Mouse (Mus musculus) hindbrain, postnatal 0 days (tissue): ENCODE data around the gene Prdx1. TPM values are rescaled to one million over a fixed set of nuclear protein-coding genes. Genes with fewer than 3 reads are reported as not detected.
A peak's percentile ranks its signal among the peaks of the same experiment; 100 is the strongest.

Source experiments
- ATAC-seq: fragments of 200-750 bp; cut with Nextera tagmentation; 2 replicates; pipeline ENCODE4 v1.8.0; 2017; ENCODE audit warnings: mild to moderate bottlenecking, moderate TSS enrichment, moderate library complexity
- DNase-seq: peaks from one replicate; pipeline ENCODE4 v3.0.0-alpha.2; 2015; ENCODE audit warnings: low spot score
- H3K27ac ChIP-seq: fragments of 300-500 bp; sonication (generic); 2 replicates; pipeline ENCODE4 v1.5.1; 2014; ENCODE audit warnings: mild to moderate bottlenecking
- H3K27me3 ChIP-seq: fragments of 300-500 bp; sonication (generic); 2 replicates; pipeline ENCODE4 v1.6.1; 2014; ENCODE audit warnings: low read length, mixed read lengths; ENCODE audit not compliant: insufficient read depth
- H3K36me3 ChIP-seq: fragments of 300-500 bp; sonication (generic); 2 replicates; pipeline ENCODE4 v1.6.1; 2014; ENCODE audit warnings: low read length, mixed read lengths; ENCODE audit not compliant: insufficient read depth
- H3K4me1 ChIP-seq: fragments of 300-500 bp; sonication (generic); 2 replicates; pipeline ENCODE4 v1.6.1; 2014; ENCODE audit warnings: antibody characterized with exemption, low read length, mixed read lengths; ENCODE audit not compliant: insufficient read depth
- H3K4me2 ChIP-seq: fragments of 300-500 bp; sonication (generic); 2 replicates; pipeline ENCODE4 v1.6.1; 2014; ENCODE audit warnings: low read depth, mild to moderate bottlenecking, low read length, moderate library complexity, mixed read lengths
- H3K4me3 ChIP-seq: fragments of 300-500 bp; sonication (generic); 2 replicates; pipeline ENCODE4 v1.5.1; 2014; ENCODE audit warnings: low read length
- H3K9ac ChIP-seq: fragments of 300-500 bp; sonication (generic); replicated peaks from 2 replicates; pipeline ENCODE4 v1.6.1; 2014; ENCODE audit warnings: mild to moderate bottlenecking, low read length, moderate library complexity, mixed read lengths
- H3K9me3 ChIP-seq: fragments of 300-500 bp; sonication (generic); 2 replicates; pipeline ENCODE4 v1.6.1; 2016; ENCODE audit warnings: low read length, mixed read lengths
- CTCF ChIP-seq: IDR thresholded peaks from 2 replicates; pipeline ENCODE4 v1.5.1; 2016; ENCODE audit warnings: antibody characterized with exemption, control low read depth, low read depth
- WGBS: fragments of 180-500 bp; shearing (Covaris S2); extraction: QIAGEN DNeasy Blood & Tissue Kit; methylation state at CpG from one replicate; pipeline ENCODE4 v1.1.7; 2014; 5-methylcytosine and 5-hydroxymethylcytosine counted together
- polyA plus RNA-seq: library from polyadenylated mRNA; unstranded; fragments of >200 nt; fragmentation: Nextera tagmentation; extraction: Ambion mirVana; gene quantifications from 2 replicates; pipeline ENCODE4 v1.2.1, GENCODE M21; 2015
- total RNA-seq: library from RNA; depleted of rRNA; stranded (reverse); fragments of >200 nt; gene quantifications from 2 replicates; pipeline ENCODE4 v1.2.3, GENCODE M21; 2014

Prdx1 gene
- total and polyA plus RNA-seq, 2 experiments from 2014 or later: 136 to 589 TPM

DNA sequence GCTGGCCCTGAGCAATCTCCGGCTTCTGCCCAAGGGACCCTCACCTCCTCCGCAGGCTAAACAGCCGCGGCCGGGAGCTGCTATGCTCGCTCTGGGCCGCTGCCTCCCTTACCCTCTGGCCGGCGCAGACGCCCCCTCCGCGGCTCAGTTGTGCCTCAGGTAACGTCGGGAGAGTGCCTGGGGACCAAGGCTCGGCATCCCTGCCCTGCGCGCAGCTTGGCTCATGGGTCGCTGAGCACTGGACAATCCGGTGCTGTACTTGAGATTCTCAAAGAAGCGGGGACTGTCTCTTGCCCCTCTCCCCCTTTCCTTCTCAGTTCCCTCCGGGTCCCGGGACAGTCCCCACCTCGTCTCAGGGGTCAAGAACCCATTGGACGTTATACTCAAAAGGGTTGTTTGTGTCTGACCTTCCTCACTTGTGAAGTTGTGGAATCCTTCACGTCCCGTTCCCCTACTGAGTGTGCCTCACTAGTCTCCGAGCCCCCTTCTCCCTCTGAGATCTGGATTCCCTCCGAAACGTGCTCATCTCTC, 35.8 kb downstream of the Prdx1 start:
- DNase-seq (no peak), ATAC-seq (no peak)
- TF ChIP-seq CTCF: no peak
- H3K27ac ChIP-seq: peak overlapping the region; percentile 61; the same call in 1 of the 2 replicates
- H3K4me2 ChIP-seq: peak overlapping the region; percentile 94
- peak overlapping the region; percentile 66 for H3K4me3 ChIP-seq
- H3K9me3 ChIP-seq: no peaks in the 10 kb centered on the region
- H3K9ac ChIP-seq: peak overlapping the region; percentile 58
- under 1% methylated on average over 29 of the region's 29 CpGs for WGBS
- no peaks in the 10 kb centered on the region for H3K36me3 ChIP-seq
- no peaks in the 10 kb centered on the region for H3K4me1 ChIP-seq
- no peaks in the 10 kb centered on the region for H3K27me3 ChIP-seq

DNA sequence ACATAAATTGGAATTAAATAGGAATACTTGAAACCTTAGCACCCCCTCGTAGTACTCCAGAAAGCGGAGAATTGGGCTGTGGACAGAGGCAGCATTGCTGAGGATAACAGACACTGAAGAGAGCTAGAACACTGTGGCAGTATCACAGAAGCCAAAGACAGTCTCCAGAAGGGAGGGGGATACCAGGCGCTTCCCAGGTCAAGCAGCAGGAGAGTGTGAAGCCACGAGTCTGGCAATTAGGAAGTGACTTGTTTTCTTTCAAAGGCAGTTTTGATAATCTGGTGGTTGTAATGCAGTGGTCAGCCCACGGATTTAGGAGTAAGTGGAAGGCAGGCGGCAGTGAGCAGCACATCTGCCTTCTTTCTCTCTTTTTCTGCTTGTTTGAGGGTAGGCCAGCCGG, 36.9 kb downstream of the Prdx1 start:
- TF ChIP-seq CTCF: no peak
- no peak overlapping the region for H3K27ac ChIP-seq
- no peaks in the 10 kb centered on the region for H3K4me1 ChIP-seq
- H3K27me3 ChIP-seq: no peaks in the 10 kb centered on the region
- WGBS: 47% methylated on average over 7 of the region's 7 CpGs
- H3K4me2 ChIP-seq: 0 out of 2 replicates have a peak overlapping the region, but pooled peaks have one; percentile 6
- H3K36me3 ChIP-seq: no peaks in the 10 kb centered on the region
- H3K9ac ChIP-seq: no peak overlapping the region
- H3K9me3 ChIP-seq: no peaks in the 10 kb centered on the region
- DNase-seq (no peak), ATAC-seq (no peak)
- no peak overlapping the region for H3K4me3 ChIP-seq

GRCm38 (mm10) chr4:116725444-116725843, 40.1 kb downstream of the Prdx1 start:
- H3K9me3 ChIP-seq: no peaks in the 10 kb centered on the region
- H3K36me3 ChIP-seq: no peaks in the 10 kb centered on the region
- no peak overlapping the region for H3K27ac ChIP-seq
- WGBS: 85% methylated on average over 5 of the region's 5 CpGs
- TF ChIP-seq CTCF: no peak
- no peak overlapping the region for H3K4me3 ChIP-seq
- no peak for DNase-seq
- no peak overlapping the region for H3K4me2 ChIP-seq
- H3K27me3 ChIP-seq: no peaks in the 10 kb centered on the region
- no peak overlapping the region for H3K9ac ChIP-seq
- ATAC-seq: no peak
- H3K4me1 ChIP-seq: no peaks in the 10 kb centered on the region

DNA sequence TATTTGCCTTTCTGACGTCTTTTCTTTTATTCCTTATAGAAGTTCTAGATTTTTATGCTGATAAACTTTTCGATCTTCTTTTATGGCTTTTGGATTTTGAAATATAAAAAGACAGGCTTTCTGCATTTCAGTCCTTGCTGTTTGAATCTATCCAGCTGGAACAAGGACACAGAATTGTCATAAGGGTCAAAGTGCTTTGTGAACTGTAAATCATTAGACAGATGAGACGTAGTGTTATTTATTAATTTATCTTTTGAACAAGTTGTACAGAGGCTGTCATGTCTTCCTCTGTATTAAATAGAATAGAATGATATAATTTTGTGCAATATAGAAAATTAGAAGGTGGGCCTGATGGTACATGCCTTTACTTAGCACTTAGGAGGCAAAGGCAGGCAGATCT, 42.1 kb downstream of the Prdx1 start:
- TF ChIP-seq CTCF: no peak
- 85% methylated on average over 3 of the region's 3 CpGs for WGBS
- no peak overlapping the region for H3K4me2 ChIP-seq

GRCm38 (mm10) chr4:116729532-116729931, 44.2 kb downstream of the Prdx1 start:
- ATAC-seq (no peak), DNase-seq (no peak)
- Histone ChIP-seq H3K9me3 (no peaks in the 10 kb centered on the region), H3K4me1 (no peaks in the 10 kb centered on the region), H3K9ac (no peak overlapping the region), H3K27me3 (no peaks in the 10 kb centered on the region), H3K27ac (no peak overlapping the region), H3K4me3 (no peak overlapping the region), H3K36me3 (no peaks in the 10 kb centered on the region), H3K4me2 (no peak overlapping the region)
- no peak for TF ChIP-seq CTCF
- WGBS: 93% methylated on average over 3 of the region's 3 CpGs

More for the DNA sequence above, 42.1 kb downstream of the Prdx1 start:
- H3K4me1 ChIP-seq: no peaks in the 10 kb centered on the region
- H3K36me3 ChIP-seq: no peaks in the 10 kb centered on the region
- H3K9ac ChIP-seq: no peak overlapping the region
- no peaks in the 10 kb centered on the region for H3K9me3 ChIP-seq
- no peak overlapping the region for H3K4me3 ChIP-seq
- no peak for ATAC-seq
- no peak overlapping the region for H3K27ac ChIP-seq
- H3K27me3 ChIP-seq: no peaks in the 10 kb centered on the region
- DNase-seq: no peak

- no peak overlapping the region for H3K27ac ChIP-seq
- no peaks in the 10 kb centered on the region for H3K27me3 ChIP-seq
- DNase-seq (no peak), ATAC-seq (no peak)
- no peaks in the 10 kb centered on the region for H3K9me3 ChIP-seq
- H3K36me3 ChIP-seq: no peaks in the 10 kb centered on the region
- H3K4me1 ChIP-seq: no peaks in the 10 kb centered on the region
- TF ChIP-seq CTCF: no peak
- 89% methylated on average over 9 of the region's 9 CpGs for WGBS
- H3K4me3 ChIP-seq: no peak overlapping the region
- H3K9ac ChIP-seq: no peak overlapping the region
- no peak overlapping the region for H3K4me2 ChIP-seq
These were observed 45.7 kb downstream of the Prdx1 start for GRCm38 (mm10) chr4:116731077-116731476.

- H3K27me3 ChIP-seq: no peaks in the 10 kb centered on the region
- H3K9me3 ChIP-seq: no peaks in the 10 kb centered on the region
- DNase-seq: no peak
- no peak for TF ChIP-seq CTCF
- H3K4me2 ChIP-seq: no peak overlapping the region
- no peaks in the 10 kb centered on the region for H3K36me3 ChIP-seq
- no peak overlapping the region for H3K9ac ChIP-seq
- no peaks in the 10 kb centered on the region for H3K4me1 ChIP-seq
- 77% methylated on average over 5 of the region's 5 CpGs for WGBS
- no peak for ATAC-seq
- no peak overlapping the region for H3K4me3 ChIP-seq
- H3K27ac ChIP-seq: no peak overlapping the region
These were observed 47.0 kb downstream of the Prdx1 start for GRCm38 (mm10) chr4:116732355-116732754.
